Mouse (Mus musculus) heart, embryonic 11.5 days (tissue): ENCODE measurements around the gene Dram1. TPM values are rescaled to one million over a fixed set of nuclear protein-coding genes. Genes with fewer than 3 reads are reported as not detected.

Source experiments
- ATAC-seq: fragments of 200-750 bp; cut with Nextera tagmentation; replicated peaks from 2 replicates; pipeline ENCODE4 v1.8.0; 2017; ENCODE audit warnings: moderate library complexity; ENCODE audit not compliant: insufficient number of reproducible peaks, low FRiP score, low TSS enrichment
- H3K27ac ChIP-seq: fragments of 300-500 bp; sonication (generic); 2 replicates; pipeline ENCODE4 v1.5.1; 2014; ENCODE audit warnings: mild to moderate bottlenecking, low read depth, low read length
- H3K27me3 ChIP-seq: fragments of 300-500 bp; sonication (generic); 2 replicates; pipeline ENCODE4 v1.6.1; 2014; ENCODE audit warnings: mild to moderate bottlenecking, low read length, mixed read lengths; ENCODE audit not compliant: control insufficient read depth, insufficient read depth
- H3K36me3 ChIP-seq: fragments of 300-500 bp; sonication (generic); 2 replicates; pipeline ENCODE4 v1.6.1; 2014; ENCODE audit warnings: mild to moderate bottlenecking, low read length, moderate library complexity, mixed read lengths; ENCODE audit not compliant: control insufficient read depth, insufficient read depth
- H3K4me1 ChIP-seq: fragments of 300-500 bp; sonication (generic); 2 replicates; pipeline ENCODE4 v1.6.1; 2014; ENCODE audit warnings: low read length; ENCODE audit not compliant: control insufficient read depth, insufficient read depth
- H3K4me2 ChIP-seq: fragments of 300-500 bp; sonication (generic); 2 replicates; pipeline ENCODE4 v1.6.1; 2014; ENCODE audit warnings: mild to moderate bottlenecking, moderate library complexity
- H3K4me3 ChIP-seq: fragments of 300-500 bp; sonication (generic); 2 replicates; pipeline ENCODE4 v1.5.1; 2014; ENCODE audit warnings: low read depth, low read length
- H3K9ac ChIP-seq: fragments of 300-500 bp; sonication (generic); 2 replicates; pipeline ENCODE4 v1.6.1; 2014; ENCODE audit warnings: mild to moderate bottlenecking, low read depth, low read length, moderate library complexity
- H3K9me3 ChIP-seq: fragments of 300-500 bp; sonication (generic); replicated peaks from 2 replicates; pipeline ENCODE4 v1.6.1; 2016; ENCODE audit warnings: low read length; ENCODE audit not compliant: control insufficient read depth
- WGBS: fragments of 180-500 bp; shearing (Covaris S2); extraction: QIAGEN DNeasy Blood & Tissue Kit; methylation state at CpG from one replicate; pipeline ENCODE4 v1.1.7; 2014; ENCODE audit not compliant: insufficient replicate concordance; 5-methylcytosine and 5-hydroxymethylcytosine counted together
- polyA plus RNA-seq: library from polyadenylated mRNA; unstranded; fragments of >200 nt; fragmentation: Nextera tagmentation; extraction: Ambion mirVana; gene quantifications from 2 replicates; pipeline ENCODE4 v1.2.1, GENCODE M21; 2014

The Dram1 gene
- polyA plus RNA-seq, 1 experiment from 2014 or later = 0.39 TPM

DNA sequence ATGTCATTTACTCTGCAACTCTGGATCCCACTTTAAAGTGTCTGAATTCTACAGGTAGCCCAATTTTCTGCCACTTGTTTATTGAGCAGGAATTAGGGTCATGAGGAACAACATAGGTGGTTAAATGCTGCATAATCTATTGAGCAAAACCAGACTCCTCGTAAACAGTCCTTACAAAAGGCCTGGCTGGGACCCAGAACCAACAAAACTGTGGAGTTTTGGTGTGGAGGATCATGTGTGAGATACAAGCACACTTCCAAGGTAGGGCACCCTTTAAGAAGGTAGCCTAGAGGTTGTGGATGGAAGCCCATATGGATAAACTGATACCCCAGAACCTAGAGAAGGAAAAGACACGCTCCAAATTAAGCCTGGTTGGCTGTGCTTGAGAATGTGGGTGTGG is 28.2 kb downstream of the Dram1 start:
- Histone ChIP-seq H3K36me3 (no peaks in the 10 kb centered on the region), H3K4me1 (no peaks in the 10 kb centered on the region; the same call in 1 of the 2 replicates), H3K27ac (no peak overlapping the region), H3K27me3 (no peaks in the 10 kb centered on the region), H3K9ac (no peak overlapping the region), H3K4me2 (no peak overlapping the region), H3K4me3 (no peak overlapping the region), H3K9me3 (no peaks in the 10 kb centered on the region)
- WGBS = 74% methylated on average over 2 of the region's 2 CpGs
- no peak for ATAC-seq

- no peak overlapping the region for H3K4me2 ChIP-seq
- no peaks in the 10 kb centered on the region; the same call in 1 of the 2 replicates for H3K4me1 ChIP-seq
- H3K9me3 ChIP-seq = no peaks in the 10 kb centered on the region
- 41% methylated on average over 8 of the region's 8 CpGs for WGBS
- no peak for ATAC-seq
- H3K27me3 ChIP-seq = no peaks in the 10 kb centered on the region
- no peaks in the 10 kb centered on the region for H3K36me3 ChIP-seq
- H3K9ac ChIP-seq = no peak overlapping the region
- no peak overlapping the region for H3K27ac ChIP-seq
- no peak overlapping the region for H3K4me3 ChIP-seq
Measured at GRCm38 (mm10) chr10:88349800-88350199, 29.1 kb downstream of the Dram1 start.

GRCm38 (mm10) chr10:88346454-88347245 is 32.2 kb downstream of the Dram1 start:
- WGBS = 70% methylated on average over 12 of the region's 12 CpGs
- ATAC-seq = no peak
- Histone ChIP-seq H3K4me3 (no peak overlapping the region), H3K36me3 (no peaks in the 10 kb centered on the region), H3K4me2 (peak overlapping the region; percentile 31; the same call in 1 of the 2 replicates), H3K9me3 (no peaks in the 10 kb centered on the region), H3K27me3 (no peaks in the 10 kb centered on the region), H3K27ac (no peak overlapping the region), H3K9ac (no peak overlapping the region), H3K4me1 (no peaks in the 10 kb centered on the region; the same call in 1 of the 2 replicates)

GRCm38 (mm10) chr10:88345899-88346401 is 32.9 kb downstream of the Dram1 start:
- no peaks in the 10 kb centered on the region; the same call in 1 of the 2 replicates for H3K4me1 ChIP-seq
- H3K27ac ChIP-seq = no peak overlapping the region
- H3K27me3 ChIP-seq = no peaks in the 10 kb centered on the region
- no peak overlapping the region for H3K4me3 ChIP-seq
- H3K9ac ChIP-seq = no peak overlapping the region
- no peaks in the 10 kb centered on the region for H3K9me3 ChIP-seq
- H3K4me2 ChIP-seq = peak overlapping the region; percentile 31
- ATAC-seq = no peak
- no peaks in the 10 kb centered on the region for H3K36me3 ChIP-seq
- 55% methylated on average over 11 of the region's 11 CpGs for WGBS

- Histone ChIP-seq H3K9me3 (no peaks in the 10 kb centered on the region), H3K27me3 (no peaks in the 10 kb centered on the region), H3K4me1 (no peaks in the 10 kb centered on the region; the same call in 1 of the 2 replicates), H3K27ac (no peak overlapping the region), H3K9ac (no peak overlapping the region), H3K4me2 (no peak overlapping the region), H3K4me3 (no peak overlapping the region), H3K36me3 (no peaks in the 10 kb centered on the region)
- ATAC-seq = no peak
- WGBS = 82% methylated on average over 6 of the region's 6 CpGs
Measured at GRCm38 (mm10) chr10:88341368-88341767, 37.5 kb downstream of the Dram1 start.

DNA sequence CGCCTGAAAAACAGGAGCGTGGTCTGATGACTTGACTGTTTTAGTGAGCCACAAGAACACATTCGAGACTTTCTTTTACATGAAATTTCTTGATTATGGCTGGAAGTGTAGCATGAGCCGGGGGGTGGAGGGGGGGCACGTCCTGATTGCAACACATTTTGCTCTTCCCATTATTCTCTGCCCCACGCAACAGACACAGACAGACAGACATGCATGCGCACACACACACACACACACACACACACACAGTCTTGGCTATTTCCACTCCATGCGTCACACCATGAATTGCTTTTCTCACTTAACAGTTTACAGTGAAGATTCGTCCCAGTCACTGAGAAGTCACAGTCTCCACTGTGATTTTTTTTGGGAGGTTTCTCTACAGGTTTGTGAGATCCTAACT is 38.2 kb downstream of the Dram1 start:
- no peak overlapping the region for H3K9ac ChIP-seq
- H3K27ac ChIP-seq = no peak overlapping the region
- no peaks in the 10 kb centered on the region for H3K36me3 ChIP-seq
- no peak overlapping the region for H3K4me2 ChIP-seq
- ATAC-seq = no peak
- H3K4me1 ChIP-seq = no peaks in the 10 kb centered on the region
- H3K27me3 ChIP-seq = no peaks in the 10 kb centered on the region
- H3K9me3 ChIP-seq = no peaks in the 10 kb centered on the region
- no peak overlapping the region for H3K4me3 ChIP-seq
- WGBS = 86% methylated on average over 9 of the region's 9 CpGs

GRCm38 (mm10) chr10:88330695-88331094 is 48.2 kb downstream of the Dram1 start:
- ATAC-seq = no peak
- Histone ChIP-seq H3K4me2 (no peak overlapping the region), H3K4me1 (no peaks in the 10 kb centered on the region), H3K36me3 (no peaks in the 10 kb centered on the region), H3K27ac (no peak overlapping the region), H3K9ac (no peak overlapping the region), H3K9me3 (no peaks in the 10 kb centered on the region), H3K4me3 (no peak overlapping the region), H3K27me3 (no peaks in the 10 kb centered on the region)
- WGBS = 42% methylated on average over 5 of the region's 5 CpGs

- H3K27me3 ChIP-seq = no peaks in the 10 kb centered on the region
- H3K9ac ChIP-seq = no peak overlapping the region
- H3K9me3 ChIP-seq = no peaks in the 10 kb centered on the region
- no peaks in the 10 kb centered on the region for H3K4me1 ChIP-seq
- WGBS = 67% methylated on average over 4 of the region's 4 CpGs
- no peaks in the 10 kb centered on the region for H3K36me3 ChIP-seq
- no peak overlapping the region for H3K4me3 ChIP-seq
- no peak overlapping the region for H3K27ac ChIP-seq
- no peak for ATAC-seq
- no peak overlapping the region for H3K4me2 ChIP-seq
Measured at GRCm38 (mm10) chr10:88328056-88328450, 50.8 kb downstream of the Dram1 start.
